Mouse (Mus musculus) cerebellum, adult 2 months (tissue): ENCODE measurements at regions not wholly inside any gene's neighbourhood (a gene's known extent, or its start where the extent isn't known, plus 50 kb on each side); places are given as distances from the start of the nearest gene placed in this dataset.

Source experiments
- CTCF ChIP-seq: fragments of 200-500 bp; IDR thresholded peaks from 2 replicates; pipeline ENCODE4 v1.5.1; 2011; ENCODE audit warnings: low read depth, mild to moderate bottlenecking, control low read depth, low read length, moderate library complexity, borderline replicate concordance; ENCODE audit not compliant: insufficient read depth
- POLR2A ChIP-seq: fragments of 200-500 bp; IDR thresholded peaks from 2 replicates; pipeline ENCODE4 v1.6.1; 2011; ENCODE audit warnings: low read length, control low read depth, borderline replicate concordance; ENCODE audit not compliant: insufficient read depth

GRCm38 (mm10) chr5:139637028-139637427, 93.7 kb downstream of the Uncx start:
- no peak for TF ChIP-seq CTCF
- TF ChIP-seq POLR2A, result no peak
